Mouse (Mus musculus): Measurements from ENCODE around the gene Gm21887.
"Not testable (repeated sequence)": the region's sequence is repeated elsewhere in the genome, so short reads cannot be mapped to it uniquely, and the experiment has no call there.

The Gm21887 gene

DNA sequence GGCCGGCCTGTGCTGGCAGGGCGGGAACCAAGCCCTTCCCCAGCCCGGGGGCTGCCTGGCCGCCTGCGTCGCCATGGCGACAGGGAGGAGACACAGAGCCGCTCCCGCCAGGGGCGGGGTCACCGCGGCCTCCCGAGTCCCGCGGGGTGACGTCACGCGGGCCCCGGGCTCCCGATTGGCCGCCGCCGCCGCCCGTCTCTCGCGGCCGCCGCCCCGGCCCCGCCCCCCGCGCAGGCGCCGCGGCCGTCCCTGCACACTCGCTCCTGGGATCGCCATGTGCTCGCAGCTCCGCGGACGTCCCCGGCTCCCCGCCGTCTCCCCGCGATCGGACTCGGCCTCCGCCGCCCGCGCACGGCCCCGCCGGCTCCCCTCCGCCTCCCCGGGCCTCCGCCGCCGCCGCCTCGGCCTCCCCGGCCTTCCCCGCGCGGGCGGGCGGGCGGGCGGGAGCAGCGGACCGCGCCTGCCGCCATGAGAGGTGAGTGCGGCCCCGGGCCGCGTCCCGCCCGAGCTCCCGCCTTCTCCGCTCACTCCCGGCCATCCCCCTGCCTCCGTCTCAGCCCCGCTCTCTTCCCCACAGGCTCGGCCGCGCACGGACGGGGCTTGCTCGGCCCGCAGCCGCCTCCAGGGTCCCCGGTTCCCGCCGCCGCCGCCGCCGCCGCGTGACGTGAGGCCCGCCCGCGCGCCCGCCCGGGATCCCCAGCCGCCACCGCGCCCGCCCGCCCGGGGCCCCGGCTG lies at the start of gene Gm21887:
Gm21887 (plus strand) TSS at position 644 of the 735 bp plus-strand sequence.
- peak; percentile 95 for DNase-seq

DNA sequence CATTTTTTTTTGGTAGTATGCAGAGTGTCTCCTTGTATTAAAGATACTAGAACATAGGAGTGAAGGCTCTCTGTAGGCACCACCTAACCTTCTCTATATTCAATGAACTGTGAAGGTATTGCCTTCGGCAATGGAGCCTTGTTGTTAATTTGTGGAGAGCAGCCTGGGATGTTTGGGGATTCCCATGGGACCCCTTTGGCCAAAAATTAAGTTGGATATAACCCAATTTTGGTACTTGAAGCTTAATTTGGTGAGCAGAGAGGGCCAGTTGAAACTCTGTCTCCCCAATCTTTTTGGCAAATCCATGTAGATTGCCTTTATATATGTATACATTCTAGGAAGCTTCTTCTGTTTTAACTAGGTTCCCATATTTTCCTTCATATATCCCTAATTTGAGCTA lies 40.1 kb upstream of the Gm21887 start:
- DNase-seq, result no peak

DNA sequence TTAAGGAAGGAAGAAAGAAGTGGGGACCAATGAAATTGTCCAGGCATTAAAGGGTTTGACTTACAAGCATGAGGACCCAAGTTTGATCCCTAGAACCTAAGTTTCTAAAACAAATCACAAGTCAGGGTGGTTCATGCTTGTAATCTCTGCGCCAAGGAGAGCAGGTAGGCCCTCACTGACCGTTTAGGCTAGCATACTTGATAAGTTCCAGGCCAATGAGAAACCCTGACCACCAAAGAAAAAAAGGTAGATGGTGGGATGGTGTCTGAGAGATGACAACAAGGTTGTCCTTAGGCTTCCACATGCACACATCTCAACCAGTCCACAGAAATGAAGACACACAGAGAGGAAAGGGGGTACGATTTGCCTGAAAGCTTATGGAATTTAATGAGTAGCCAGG lies 39.7 kb upstream of the Gm21887 start:
- not testable (repeated sequence) for DNase-seq

DNA sequence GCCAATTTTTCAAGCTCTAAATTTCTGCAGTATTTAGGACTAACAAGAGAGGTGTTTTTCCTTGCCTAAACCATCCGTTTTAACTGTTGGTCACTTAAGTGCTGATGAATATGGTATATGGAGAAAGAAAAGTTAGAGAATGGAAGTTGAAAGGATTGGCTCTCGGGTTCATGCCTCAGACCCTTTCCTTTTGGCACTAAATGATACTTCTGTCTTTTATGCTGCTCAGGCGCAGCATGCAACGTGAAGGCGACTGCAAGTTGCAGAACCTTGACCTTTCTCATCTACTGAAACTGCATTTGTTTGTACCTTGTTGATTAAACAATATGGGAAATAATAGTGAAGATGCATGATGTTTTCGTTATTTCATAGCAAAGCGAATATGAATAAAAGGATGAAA lies 38.9 kb upstream of the Gm21887 start:
- DNase-seq, result not testable (repeated sequence)

DNA sequence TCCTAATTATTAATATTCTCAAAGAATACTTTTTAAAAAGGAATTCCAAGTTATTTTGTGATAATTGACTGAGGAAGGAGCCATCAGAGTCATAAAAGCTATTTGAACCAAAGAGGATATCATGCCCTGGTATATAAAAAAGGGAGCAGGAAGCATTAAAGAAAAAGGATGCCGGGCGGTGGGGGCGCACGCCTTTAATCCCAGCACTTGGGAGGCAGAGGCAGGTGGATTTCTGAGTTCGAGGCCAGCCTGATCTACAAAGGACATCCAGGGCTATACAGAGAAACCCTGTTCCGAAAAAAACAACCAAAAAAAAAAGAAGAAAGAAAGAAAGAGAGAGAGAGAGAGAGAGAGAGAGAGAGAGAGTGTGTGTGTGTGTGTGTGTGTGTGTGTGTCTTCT lies 37.9 kb upstream of the Gm21887 start:
- DNase-seq, result not testable (repeated sequence)

DNA sequence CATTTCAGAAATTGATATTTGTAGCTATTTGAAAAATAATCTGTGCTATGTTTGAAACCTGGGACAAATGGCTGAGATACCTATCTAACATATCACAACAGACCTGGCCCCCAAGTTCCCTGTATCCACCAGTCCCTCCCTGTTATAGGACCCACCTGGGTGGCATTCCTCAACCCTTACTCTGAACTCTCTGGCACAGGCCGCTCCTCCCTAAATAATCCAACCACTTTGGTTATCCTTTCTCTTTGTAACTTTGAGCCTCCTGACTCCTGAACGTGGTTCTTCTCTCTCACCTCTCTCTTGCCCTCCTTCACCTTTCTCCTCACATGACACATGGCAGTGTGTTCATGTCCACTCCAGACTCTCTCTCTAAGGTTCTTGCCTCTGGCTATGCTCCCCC lies 37.3 kb upstream of the Gm21887 start:
- DNase-seq, result not testable (repeated sequence)

DNA sequence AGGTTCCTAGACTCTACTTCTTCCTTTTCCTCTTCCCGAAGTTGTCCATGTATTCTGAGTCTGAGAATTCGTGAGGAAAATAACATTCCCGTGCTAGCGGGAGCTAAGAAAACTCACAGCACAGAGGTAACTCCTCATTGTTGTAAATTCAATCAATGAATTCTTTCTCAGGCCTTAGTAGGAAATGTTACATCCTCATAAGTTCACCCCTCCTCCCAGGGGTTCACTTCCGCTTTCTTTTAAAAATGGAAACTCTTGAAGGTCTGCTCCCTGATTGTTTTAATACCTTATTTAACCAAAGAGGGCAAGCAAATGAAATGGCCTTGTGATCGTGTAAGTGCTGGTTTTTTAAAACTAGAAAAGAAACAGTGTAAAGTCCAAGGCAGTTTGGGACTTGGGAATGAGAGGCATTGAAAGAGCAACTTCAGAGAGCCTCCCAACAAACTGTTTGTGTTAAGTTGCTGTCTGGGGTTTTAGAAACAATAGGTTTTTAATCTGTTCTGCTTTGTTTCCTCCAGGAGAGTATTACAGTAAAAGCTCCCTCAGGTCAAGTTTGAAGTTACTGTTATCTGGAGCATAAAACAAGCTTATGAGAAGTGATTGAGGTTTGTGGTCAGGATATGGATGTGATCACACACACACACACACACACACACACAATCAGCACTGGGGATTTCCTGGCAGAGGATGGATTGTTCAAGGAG lies 36.5 kb upstream of the Gm21887 start:
- DNase-seq, result peak; percentile 68

DNA sequence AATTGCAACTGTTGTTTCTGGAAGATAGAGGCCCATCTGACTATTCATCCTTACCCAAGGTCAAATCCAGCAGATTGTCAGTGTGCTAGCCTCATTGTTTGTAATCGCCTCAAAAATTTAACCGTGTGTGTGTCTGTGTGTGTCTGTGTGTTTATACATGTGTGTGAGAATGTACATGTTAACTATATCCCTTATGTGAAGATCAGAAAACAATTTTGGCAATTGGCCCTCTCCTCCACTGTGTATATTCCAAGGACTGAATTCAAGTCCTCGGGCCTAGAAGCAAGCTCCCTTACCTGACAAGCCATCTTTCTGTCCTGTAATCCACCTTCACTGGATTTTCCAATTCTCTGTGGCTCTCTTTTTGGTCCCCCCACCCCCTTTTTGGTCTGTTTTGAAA lies 35.7 kb upstream of the Gm21887 start:
- not testable (repeated sequence) for DNase-seq

DNA sequence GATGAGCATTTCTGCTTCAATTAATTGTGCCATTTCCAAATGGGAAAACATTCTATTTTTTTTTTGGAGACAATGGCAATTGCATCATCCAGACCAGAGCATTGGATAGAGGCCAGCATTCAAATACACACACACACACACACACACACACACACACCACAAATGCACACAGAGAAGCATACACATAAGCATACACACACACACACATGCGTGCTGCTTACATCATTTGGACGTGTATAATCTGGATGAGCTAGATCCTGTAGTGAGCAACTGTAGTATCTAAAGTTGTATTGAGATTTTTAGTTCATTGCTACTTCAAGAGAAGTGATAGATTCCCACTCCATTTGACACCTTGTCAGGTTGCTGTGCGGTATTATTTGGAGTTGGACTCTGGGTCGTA lies 35.0 kb upstream of the Gm21887 start:
- not testable (repeated sequence) for DNase-seq

DNA sequence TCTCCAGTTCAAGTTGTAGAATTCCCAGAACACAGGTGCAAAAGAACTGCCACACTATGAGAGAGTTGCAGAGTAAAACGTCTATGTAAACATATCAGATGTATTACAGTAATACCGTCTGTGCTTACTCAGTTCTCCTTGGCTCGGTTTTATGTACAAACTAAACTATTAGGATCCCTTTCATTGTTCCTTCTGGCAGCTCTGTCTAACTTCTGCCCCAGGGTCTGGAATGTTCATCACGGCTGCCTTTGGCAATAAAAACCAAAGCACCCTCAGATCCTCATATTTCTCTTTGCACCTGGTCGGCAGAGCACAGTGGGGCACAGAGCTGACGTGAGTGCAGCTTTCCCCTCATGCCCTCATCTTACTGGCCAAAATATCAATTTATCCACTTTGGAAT lies 34.5 kb upstream of the Gm21887 start:
- DNase-seq, result not testable (repeated sequence)

DNA sequence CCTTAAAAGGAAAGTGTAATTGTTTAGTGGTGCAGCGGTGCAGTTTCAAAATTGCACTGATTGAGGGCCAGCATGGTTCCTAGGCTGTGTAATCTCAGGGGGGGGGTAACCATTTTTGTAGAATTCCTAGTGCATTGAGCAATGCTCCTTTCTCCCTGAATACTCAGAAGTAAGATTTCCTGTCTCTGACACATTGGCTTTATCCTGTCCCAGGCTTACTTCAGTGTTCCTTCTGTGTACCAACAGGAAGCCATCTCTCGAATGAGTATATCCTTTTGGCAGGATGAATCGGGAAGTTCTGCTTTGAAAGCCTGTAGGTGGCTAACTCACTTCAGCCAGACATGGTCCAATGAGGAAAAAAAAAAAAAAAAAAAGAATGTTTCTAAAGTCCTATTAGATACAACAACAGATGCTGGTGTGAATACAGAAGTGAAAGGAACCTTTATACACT lies 33.8 kb upstream of the Gm21887 start:
- not testable (repeated sequence) for DNase-seq

DNA sequence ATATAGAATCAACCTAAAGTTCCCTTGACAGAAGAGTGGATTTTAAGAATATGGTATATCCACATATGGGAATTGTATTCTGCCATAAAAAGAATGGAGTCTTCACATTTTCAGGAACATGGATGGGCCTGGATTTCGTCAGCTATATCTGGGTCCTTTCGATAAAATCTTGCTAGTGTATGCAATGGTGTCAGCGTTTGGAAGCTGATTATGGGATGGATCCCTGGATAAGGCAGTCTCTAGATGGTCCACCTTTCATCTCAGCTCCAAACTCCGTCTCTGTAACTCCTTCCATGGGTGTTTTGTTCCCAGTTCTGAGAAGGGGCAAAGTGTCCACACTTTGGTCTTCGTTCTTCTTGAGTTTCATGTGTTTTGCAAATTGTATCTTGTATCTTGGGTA lies 33.1 kb upstream of the Gm21887 start:
- not testable (repeated sequence) for DNase-seq

DNA sequence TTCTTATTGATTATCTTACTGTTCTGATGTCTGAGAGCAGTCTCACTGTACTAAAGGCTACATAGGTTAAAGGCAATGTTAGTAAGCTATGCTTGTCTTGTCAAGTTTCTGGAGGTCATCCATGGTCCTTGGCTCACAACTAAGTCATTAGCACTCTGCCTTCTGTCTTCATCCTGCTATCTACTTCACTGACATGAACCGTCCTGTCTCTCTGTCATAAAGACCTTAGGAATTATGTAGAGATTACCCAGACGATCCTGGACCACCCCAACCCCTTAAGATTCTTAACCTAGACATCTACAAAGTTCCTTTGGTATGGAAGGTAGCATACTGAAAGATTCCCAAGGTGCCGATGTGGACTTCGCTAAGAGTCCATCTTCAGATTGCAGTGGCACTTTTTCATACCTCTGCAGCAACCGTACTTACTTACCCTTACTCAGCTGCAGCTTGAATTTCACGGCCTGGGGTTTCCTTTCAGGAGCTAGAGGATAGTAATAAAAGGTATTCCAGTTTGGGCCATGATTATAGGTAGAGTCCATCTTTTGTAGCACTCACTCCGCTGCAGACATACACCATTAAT lies 31.5 kb upstream of the Gm21887 start:
- DNase-seq, result not testable (repeated sequence)

DNA sequence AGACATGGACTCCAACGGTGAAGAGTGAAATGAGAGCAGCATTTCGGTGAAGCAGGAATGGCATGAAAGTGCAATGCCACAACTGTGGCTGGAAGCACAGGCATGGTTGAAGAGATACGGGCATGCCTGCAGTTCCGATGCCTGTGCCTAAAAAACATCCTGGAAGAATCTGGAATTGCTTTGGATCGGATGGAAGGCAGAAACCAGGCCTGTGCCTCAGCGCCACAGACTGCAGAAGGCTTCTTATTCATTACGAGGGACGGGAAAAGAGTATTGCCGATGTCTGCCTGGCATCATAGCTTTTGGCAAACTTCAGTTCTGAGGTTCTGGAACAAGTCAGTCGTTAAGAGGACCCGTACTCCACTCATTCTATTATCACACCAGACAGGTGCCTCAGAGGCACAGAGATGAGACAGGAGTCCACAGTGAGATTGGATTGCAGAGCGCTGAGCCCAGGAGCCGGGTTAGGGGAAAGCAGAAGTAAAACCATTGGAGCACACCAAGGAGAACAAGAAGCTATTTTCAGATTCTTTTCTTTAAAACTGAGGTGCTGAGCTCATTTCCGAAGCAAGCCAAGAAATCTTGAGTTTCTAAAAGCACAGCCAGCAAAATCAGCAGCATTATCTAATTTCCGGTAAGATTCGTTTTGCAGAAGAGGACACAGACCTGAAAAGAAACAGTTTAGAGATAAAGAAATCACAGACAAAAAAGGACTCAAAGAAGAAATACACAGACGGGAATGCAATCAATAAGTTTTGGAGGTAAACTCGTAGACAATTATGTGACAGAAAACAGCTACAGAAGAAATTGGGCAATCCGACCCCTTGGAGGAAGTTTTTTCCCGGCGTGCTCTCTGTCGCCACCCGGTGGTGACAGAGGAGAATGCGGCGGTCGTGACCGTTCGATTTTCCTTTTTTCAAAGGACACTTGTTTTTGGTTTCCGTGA lies 30.8 kb upstream of the Gm21887 start:
- DNase-seq, result peak; percentile 72

DNA sequence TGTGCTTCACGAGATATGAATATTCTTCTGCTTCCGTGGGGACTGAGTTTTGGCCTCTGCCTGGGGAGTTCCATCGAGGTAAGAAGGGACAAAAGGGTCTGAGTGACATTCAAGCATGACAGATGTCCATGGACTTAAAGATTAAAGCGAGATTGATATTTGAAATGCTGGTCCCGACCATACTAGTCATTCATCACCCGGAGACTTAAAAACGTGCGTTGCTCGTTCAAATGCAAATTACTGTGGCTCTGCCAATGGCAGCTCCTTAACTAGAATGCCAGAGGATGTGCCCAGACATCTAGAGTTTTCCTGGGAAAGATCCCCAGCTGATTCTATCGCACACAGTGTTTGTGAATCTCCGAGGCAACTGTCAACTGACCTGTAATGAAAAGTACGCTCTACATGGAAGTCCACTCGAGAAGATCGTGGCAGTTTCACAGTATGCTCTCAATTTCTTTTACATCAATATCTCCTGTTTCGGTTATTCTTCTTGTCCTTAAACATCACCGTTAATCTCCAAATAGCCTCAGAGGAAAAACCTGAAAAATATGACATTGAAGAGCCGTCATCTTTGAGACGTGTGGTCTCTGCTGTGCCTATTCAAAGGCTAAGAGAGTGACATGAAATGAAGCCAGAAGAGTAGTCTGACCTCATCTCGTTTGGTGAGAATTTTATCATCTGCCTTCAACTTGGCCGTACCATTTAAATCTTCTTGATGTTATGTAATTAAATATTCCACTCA lies 29.8 kb upstream of the Gm21887 start:
- DNase-seq, result not testable (repeated sequence)

DNA sequence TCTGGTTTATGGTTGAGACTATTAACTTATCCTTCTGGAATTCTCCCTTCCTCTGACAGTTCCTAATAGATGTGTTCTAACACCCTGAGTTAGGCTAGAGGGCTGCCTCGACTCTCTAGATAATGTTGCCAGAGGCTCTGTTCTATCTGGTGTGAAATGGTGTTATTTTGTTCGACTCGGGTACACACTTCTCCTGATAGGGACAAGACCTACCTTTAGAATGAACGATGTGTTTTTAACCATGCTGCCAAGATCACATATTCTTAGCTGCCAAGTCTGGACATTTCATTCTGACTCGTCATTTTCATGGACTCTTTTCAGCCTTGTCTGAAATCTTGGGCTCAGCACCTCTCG lies 29.3 kb upstream of the Gm21887 start:
- DNase-seq, result not testable (repeated sequence)

DNA sequence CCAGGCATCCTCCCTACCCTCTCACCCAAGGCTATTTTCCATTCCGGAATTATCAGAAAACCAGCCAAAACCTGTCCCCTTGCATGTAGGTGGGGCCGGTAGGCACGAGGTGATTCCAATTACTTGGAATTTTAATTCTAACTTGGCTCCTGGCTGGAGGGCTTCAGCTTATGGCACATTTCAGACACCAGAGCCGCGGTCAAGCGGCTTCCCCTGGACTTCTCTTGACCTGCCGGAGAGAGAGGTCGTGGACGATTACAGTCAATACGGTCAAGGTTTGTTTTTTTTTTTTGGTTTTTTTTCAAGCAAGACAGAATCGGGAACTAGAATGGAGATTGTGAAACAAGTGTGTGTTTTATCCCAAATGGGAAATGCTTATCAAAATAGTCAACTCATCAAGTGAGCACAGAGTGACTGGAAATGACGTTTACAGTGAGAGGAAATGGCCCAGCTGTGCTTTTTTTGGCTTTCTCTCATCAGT lies 28.6 kb upstream of the Gm21887 start:
- DNase-seq, result no peak

DNA sequence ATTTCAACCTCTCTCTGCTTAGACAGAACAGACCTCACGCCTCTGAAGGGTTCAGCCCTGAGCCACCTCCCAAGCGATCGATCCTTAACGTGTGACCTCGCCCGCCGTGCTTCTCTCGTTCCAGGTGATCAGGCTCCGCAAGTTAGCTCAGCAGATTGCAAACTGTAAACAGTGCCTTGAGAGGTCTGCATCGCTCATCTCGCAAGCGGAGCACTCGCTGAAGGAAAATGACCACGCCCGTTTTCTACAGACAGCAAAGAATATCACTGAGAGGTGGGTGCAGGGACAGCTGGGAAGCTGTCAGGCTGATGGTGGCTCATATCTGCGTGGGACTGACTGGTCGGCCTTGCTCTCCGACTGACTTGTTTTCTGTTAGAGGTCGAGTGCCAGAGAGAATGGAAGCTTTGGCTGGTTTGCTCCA lies 27.7 kb upstream of the Gm21887 start:
- DNase-seq, result not testable (repeated sequence)

DNA sequence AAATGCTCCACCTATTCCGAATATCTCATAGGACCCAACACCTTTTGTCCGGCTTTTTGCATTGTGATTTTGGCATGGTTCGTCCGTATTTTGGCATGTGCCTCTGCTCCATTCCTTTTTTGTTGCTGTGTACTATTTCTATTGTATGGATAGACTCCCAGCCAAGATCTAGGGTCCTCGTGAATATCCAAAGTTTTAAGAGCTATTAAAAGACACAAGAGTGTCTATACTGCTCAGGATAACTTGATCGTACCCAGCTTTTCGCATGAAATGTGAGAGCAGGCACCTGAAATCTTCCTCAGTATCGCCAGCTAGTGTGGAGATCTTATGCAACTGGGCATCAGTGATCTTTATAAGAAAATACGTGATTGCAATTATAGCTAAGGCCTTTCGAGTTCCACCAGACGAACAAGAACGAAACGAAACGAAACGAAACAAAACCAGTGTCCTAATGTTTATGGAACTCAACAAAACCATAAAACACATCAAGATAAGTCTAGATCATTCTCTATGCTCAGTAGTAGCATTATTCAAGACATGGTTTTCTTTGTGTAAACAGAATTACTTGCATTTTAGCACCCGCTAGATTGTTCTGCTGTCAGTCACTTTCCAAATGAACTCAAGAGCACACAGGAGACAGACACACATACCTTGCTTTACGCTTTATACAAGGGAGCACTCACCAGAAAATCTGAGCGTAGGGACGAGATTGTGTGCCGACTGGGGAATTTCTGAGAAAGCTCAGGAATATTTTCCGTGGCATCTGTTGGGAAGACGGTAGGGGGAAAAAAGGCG lies 26.7 kb upstream of the Gm21887 start:
- DNase-seq, result not testable (repeated sequence)

DNA sequence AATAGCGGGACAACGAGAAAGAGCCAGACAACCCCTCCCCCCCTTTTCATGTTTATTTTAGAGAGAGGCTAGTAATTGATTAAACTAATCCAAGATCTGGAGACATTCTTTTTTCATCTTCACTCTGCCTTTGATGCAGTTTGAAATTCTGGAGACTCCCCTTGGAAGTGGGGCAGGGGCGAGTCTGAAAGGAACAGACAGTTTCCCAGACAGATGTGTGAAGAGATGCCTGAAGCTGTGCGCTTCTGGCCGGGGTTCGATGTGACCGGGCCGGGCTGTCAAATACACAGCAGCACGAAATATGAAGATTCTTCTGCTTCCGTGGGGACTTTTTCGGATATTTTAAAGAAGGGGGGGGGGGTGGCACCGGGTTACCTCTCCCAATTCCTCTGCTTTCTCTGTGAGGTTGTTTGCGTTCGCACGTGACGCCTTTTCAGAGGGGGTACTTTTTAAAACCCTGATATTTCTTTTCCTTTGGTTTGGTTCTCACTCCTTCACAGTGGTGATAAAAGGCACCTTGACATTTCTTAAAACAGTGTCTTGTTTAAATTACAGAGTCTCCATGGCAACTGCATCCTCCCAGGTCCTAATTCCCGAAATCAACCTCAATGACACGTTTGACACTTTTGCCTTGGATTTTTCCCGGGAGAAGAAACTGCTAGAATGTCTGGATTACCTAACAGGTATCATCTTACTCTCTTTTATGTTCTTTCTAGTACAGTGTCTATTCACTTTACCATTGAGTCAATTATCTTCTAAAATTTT lies 25.9 kb upstream of the Gm21887 start:
- not testable (repeated sequence) for DNase-seq

Data from lung, postnatal 36 days (tissue).